Mouse (Mus musculus): ENCODE data around the gene Dctn3.

- TF ChIP-seq GATA1 (IDR thresholded peaks at IDR 0.05; ENCODE audit: low read depth, low read length), result no peak
- no peak for TF ChIP-seq MAFK (IDR thresholded peaks at IDR 0.05; ENCODE audit: borderline replicate concordance, low read depth, low read length)
- no peak for TF ChIP-seq ETS1 (IDR thresholded peaks at IDR 0.05; ENCODE audit: low read depth, low read length)
- TF ChIP-seq ZC3H11A (IDR thresholded peaks at IDR 0.05; ENCODE audit: low read depth, low read length), result no peak
- TF ChIP-seq CTCF (IDR thresholded peaks at IDR 0.05 in 2 of 3, conservative IDR thresholded peaks at IDR 0.05 in 1 of 3; ENCODE audit: control insufficient read depth in 1 of 3, insufficient read depth in 1 of 3, low read depth in 2 of 3, low read length in 3 of 3, poor library complexity in 1 of 3, severe bottlenecking in 1 of 3), result no peak
- TF ChIP-seq EP300 (IDR thresholded peaks at IDR 0.05; ENCODE audit: low read depth in 1 of 2, low read length in 2 of 2), result no peak
- no peak for TF ChIP-seq TAL1 (IDR thresholded peaks at IDR 0.05; ENCODE audit: low read length)
- no peak for TF ChIP-seq MAZ (IDR thresholded peaks at IDR 0.05; ENCODE audit: low read depth, low read length)
- no peak for TF ChIP-seq SIN3A (IDR thresholded peaks at IDR 0.05; ENCODE audit: low read length)
- no peak for TF ChIP-seq TCF12 (IDR thresholded peaks at IDR 0.05; ENCODE audit: low read depth, low read length)
- TF ChIP-seq MYC (IDR thresholded peaks at IDR 0.05; ENCODE audit: low read depth, low read length), result no peak
Observed at GRCm38 (mm10) chr4:41754797-41755337, 31.9 kb upstream of the Dctn3 start, which contains the start of gene Galt.
